Mouse (Mus musculus): ENCODE measurements around the gene Tas2r119. TPM values are rescaled to one million over a fixed set of nuclear protein-coding genes. Genes with fewer than 3 reads are reported as not detected.
A peak's percentile ranks its signal among the peaks of the same experiment; 100 is the strongest.
"Not testable (repeated sequence)": the region's sequence is repeated elsewhere in the genome, so short reads cannot be mapped to it uniquely, and the experiment has no call there.

Gene Tas2r119
- polyA plus RNA-seq, 1 experiment from 2014 or later = not detected

GRCm38 (mm10) chr15:32198561-32198960, 21.5 kb downstream of the Tas2r119 start:
- Histone ChIP-seq H3K4me1 (ENCODE audit: control insufficient read depth, insufficient read depth, low read length) (no peaks in the 10 kb centered on the region), H3K4me2 (ENCODE audit: low read depth, low read length) (no peak overlapping the region), H3K36me3 (ENCODE audit: control insufficient read depth, insufficient read depth, low read length) (no peaks in the 10 kb centered on the region), H3K27me3 (replicated peaks; ENCODE audit: control insufficient read depth, insufficient read depth, low read length) (no peaks in the 10 kb centered on the region), H3K9me3 (ENCODE audit: control insufficient read depth, low read length) (no peaks in the 10 kb centered on the region), H3K9ac (ENCODE audit: low read depth, low read length) (no peak overlapping the region), H3K27ac (ENCODE audit: low read length) (no peak overlapping the region), H3K4me3 (ENCODE audit: low read length) (no peak overlapping the region)
- 69% methylated on average over 5 of the region's 5 CpGs for WGBS
- no peak for ATAC-seq

GRCm38 (mm10) chr15:32203242-32203641, 26.2 kb downstream of the Tas2r119 start:
- Histone ChIP-seq H3K4me1 (ENCODE audit: control insufficient read depth, insufficient read depth, low read length) (no peaks in the 10 kb centered on the region), H3K36me3 (ENCODE audit: control insufficient read depth, insufficient read depth, low read length) (no peaks in the 10 kb centered on the region), H3K4me3 (ENCODE audit: low read length) (no peak overlapping the region), H3K9me3 (ENCODE audit: control insufficient read depth, low read length) (no peaks in the 10 kb centered on the region), H3K9ac (ENCODE audit: low read depth, low read length) (no peak overlapping the region), H3K4me2 (ENCODE audit: low read depth, low read length) (no peak overlapping the region), H3K27ac (ENCODE audit: low read length) (no peak overlapping the region), H3K27me3 (replicated peaks; ENCODE audit: control insufficient read depth, insufficient read depth, low read length) (no peaks in the 10 kb centered on the region)
- no peak for ATAC-seq
- WGBS = 73% methylated on average over 5 of the region's 5 CpGs

- ATAC-seq = no peak
- Histone ChIP-seq H3K4me2 (ENCODE audit: low read depth, low read length) (no peak overlapping the region), H3K4me3 (ENCODE audit: low read length) (no peak overlapping the region), H3K27me3 (replicated peaks; ENCODE audit: control insufficient read depth, insufficient read depth, low read length) (no peaks in the 10 kb centered on the region), H3K9me3 (ENCODE audit: control insufficient read depth, low read length) (no peaks in the 10 kb centered on the region), H3K4me1 (ENCODE audit: control insufficient read depth, insufficient read depth, low read length) (no peaks in the 10 kb centered on the region), H3K36me3 (ENCODE audit: control insufficient read depth, insufficient read depth, low read length) (no peaks in the 10 kb centered on the region), H3K9ac (ENCODE audit: low read depth, low read length) (no peak overlapping the region), H3K27ac (ENCODE audit: low read length) (no peak overlapping the region)
- 89% methylated on average over 10 of the region's 10 CpGs for WGBS
These were observed 27.8 kb downstream of the Tas2r119 start for GRCm38 (mm10) chr15:32204908-32205307.

- 88% methylated on average over 10 of the region's 10 CpGs for WGBS
- not testable (repeated sequence) for H3K9ac ChIP-seq (ENCODE audit: low read depth, low read length); H3K36me3 ChIP-seq (ENCODE audit: control insufficient read depth, insufficient read depth, low read length); H3K27me3 ChIP-seq (replicated peaks; ENCODE audit: control insufficient read depth, insufficient read depth, low read length); H3K4me1 ChIP-seq (ENCODE audit: control insufficient read depth, insufficient read depth, low read length); H3K4me3 ChIP-seq (ENCODE audit: low read length); H3K27ac ChIP-seq (ENCODE audit: low read length); ATAC-seq; H3K4me2 ChIP-seq (ENCODE audit: low read depth, low read length); H3K9me3 ChIP-seq (ENCODE audit: control insufficient read depth, low read length)
These were observed 37.6 kb downstream of the Tas2r119 start for GRCm38 (mm10) chr15:32214687-32215086.

GRCm38 (mm10) chr15:32223028-32223427, 45.9 kb downstream of the Tas2r119 start:
- Histone ChIP-seq H3K4me2 (ENCODE audit: low read depth, low read length) (no peak overlapping the region), H3K4me1 (ENCODE audit: control insufficient read depth, insufficient read depth, low read length) (0 out of 2 replicates have a peak, but pooled peaks cover 3% of the 10 kb centered on the region), H3K4me3 (ENCODE audit: low read length) (no peak overlapping the region), H3K36me3 (ENCODE audit: control insufficient read depth, insufficient read depth, low read length) (no peaks in the 10 kb centered on the region), H3K27ac (ENCODE audit: low read length) (no peak overlapping the region), H3K27me3 (replicated peaks; ENCODE audit: control insufficient read depth, insufficient read depth, low read length) (no peaks in the 10 kb centered on the region), H3K9me3 (ENCODE audit: control insufficient read depth, low read length) (no peaks in the 10 kb centered on the region), H3K9ac (ENCODE audit: low read depth, low read length) (no peak overlapping the region)
- ATAC-seq = no peak
- 86% methylated on average over 7 of the region's 7 CpGs for WGBS

- ATAC-seq = no peak
- Histone ChIP-seq H3K9me3 (ENCODE audit: control insufficient read depth, low read length) (no peaks in the 10 kb centered on the region), H3K4me1 (ENCODE audit: control insufficient read depth, insufficient read depth, low read length) (0 out of 2 replicates have a peak, but pooled peaks cover 3% of the 10 kb centered on the region), H3K27me3 (replicated peaks; ENCODE audit: control insufficient read depth, insufficient read depth, low read length) (no peaks in the 10 kb centered on the region), H3K27ac (ENCODE audit: low read length) (no peak overlapping the region), H3K4me3 (ENCODE audit: low read length) (no peak overlapping the region), H3K4me2 (ENCODE audit: low read depth, low read length) (no peak overlapping the region), H3K36me3 (ENCODE audit: control insufficient read depth, insufficient read depth, low read length) (no peaks in the 10 kb centered on the region), H3K9ac (ENCODE audit: low read depth, low read length) (no peak overlapping the region)
- 74% methylated on average over 3 of the region's 3 CpGs for WGBS
These were observed 48.3 kb downstream of the Tas2r119 start for GRCm38 (mm10) chr15:32225394-32225793.

- 70% methylated on average over 6 of the region's 6 CpGs for WGBS
- Histone ChIP-seq H3K27ac (ENCODE audit: low read length) (no peak overlapping the region), H3K4me2 (ENCODE audit: low read depth, low read length) (no peak overlapping the region), H3K9me3 (ENCODE audit: control insufficient read depth, low read length) (no peaks in the 10 kb centered on the region), H3K27me3 (replicated peaks; ENCODE audit: control insufficient read depth, insufficient read depth, low read length) (no peaks in the 10 kb centered on the region), H3K4me1 (ENCODE audit: control insufficient read depth, insufficient read depth, low read length) (0 out of 2 replicates have a peak, but pooled peaks cover 3% of the 10 kb centered on the region), H3K36me3 (ENCODE audit: control insufficient read depth, insufficient read depth, low read length) (no peaks in the 10 kb centered on the region), H3K4me3 (ENCODE audit: low read length) (no peak overlapping the region), H3K9ac (ENCODE audit: low read depth, low read length) (no peak overlapping the region)
- peak; percentile 63 for ATAC-seq
These were observed 49.3 kb downstream of the Tas2r119 start for GRCm38 (mm10) chr15:32226381-32226780.

GRCm38 (mm10) chr15:32226888-32227395, 49.9 kb downstream of the Tas2r119 start:
- H3K27ac ChIP-seq (ENCODE audit: low read length) = no peak overlapping the region

More at GRCm38 (mm10) chr15:32226888-32227395, 49.9 kb downstream of the Tas2r119 start:
- Histone ChIP-seq H3K27me3 (replicated peaks; ENCODE audit: control insufficient read depth, insufficient read depth, low read length) (no peaks in the 10 kb centered on the region), H3K4me1 (ENCODE audit: control insufficient read depth, insufficient read depth, low read length) (0 out of 2 replicates have a peak, but pooled peaks cover 3% of the 10 kb centered on the region), H3K9ac (ENCODE audit: low read depth, low read length) (no peak overlapping the region), H3K9me3 (ENCODE audit: control insufficient read depth, low read length) (no peaks in the 10 kb centered on the region), H3K36me3 (ENCODE audit: control insufficient read depth, insufficient read depth, low read length) (no peaks in the 10 kb centered on the region), H3K4me3 (ENCODE audit: low read length) (no peak overlapping the region), H3K4me2 (ENCODE audit: low read depth, low read length) (no peak overlapping the region)
- WGBS = 70% methylated on average over 7 of the region's 7 CpGs
- peak; percentile 90 for ATAC-seq

Measured in intestine, embryonic 16.5 days (tissue).